Mouse (Mus musculus) activated CD4-positive, CD25-positive, alpha-beta regulatory T cell (primary cell): ENCODE measurements around the gene Thoc5. TPM values are rescaled to one million over a fixed set of nuclear protein-coding genes. Genes with fewer than 3 reads are reported as not detected.

ENCODE experiments used
- polyA plus RNA-seq, 2 experiments: library from polyadenylated mRNA; unstranded; fragments of 100-300 nt; shearing (Covaris generic); gene quantifications; one replicate each; pipeline ENCODE4 v1.2.1; 2017

The Thoc5 gene
- 10 to 100 TPM; 45.3 to 47.2 TPM for polyA plus RNA-seq

GRCm38 (mm10) chr11:4894848-4895816, at the start of gene Thoc5:
Thoc5 (plus strand) TSS chr11:4895320.

GRCm38 (mm10) chr11:4849258-4849943, 45.7 kb upstream of the Thoc5 start, which contains the start of gene Nf2:
Nf2 (minus strand) TSS chr11:4849536.

GRCm38 (mm10) chr11:4873755-4874475, 21.2 kb upstream of the Thoc5 start, which contains the start of gene Nipsnap1:
Nipsnap1 (plus strand) TSS chr11:4873951.

GRCm38 (mm10) chr11:4947813-4948174, 52.7 kb downstream of the Thoc5 start, which contains the start of gene Nefh:
Nefh (minus strand) TSS chr11:4948064.

Other genes starting within 250 kb of the Thoc5 start
- gene Uqcr10, start 191.0 kb upstream of the Thoc5 start, polyA plus RNA-seq, result 100 to 1,000 TPM; 409 to 519 TPM
- 100 to 1,000 TPM; 103 to 110 TPM for gene Zmat5, start 190.6 kb upstream of the Thoc5 start, polyA plus RNA-seq
- under 1 TPM; 0.14 to 0.17 TPM for gene Cabp7, start 148.5 kb upstream of the Thoc5 start, polyA plus RNA-seq
- gene Nf2, start 45.8 kb upstream of the Thoc5 start, polyA plus RNA-seq, result 10 to 100 TPM; 28.1 to 32.4 TPM
- 10 to 100 TPM; 40.2 to 45.9 TPM for gene Nipsnap1, start 21.4 kb upstream of the Thoc5 start, polyA plus RNA-seq
- gene Nefh, start 52.7 kb downstream of the Thoc5 start, polyA plus RNA-seq, result 1 to 10 TPM; 7.2 to 9.0 TPM
- gene Ap1b1, start 91.5 kb downstream of the Thoc5 start, polyA plus RNA-seq, result 100 to 1,000 TPM in 1 of 2 experiments, 10 to 100 TPM in 1; 99.1 to 105 TPM
- gene Rasl10a, start 162.8 kb downstream of the Thoc5 start, polyA plus RNA-seq, result 1 to 10 TPM in 1 of 2 experiments, not detected in 1; 1.1 TPM
- gene Gas2l1, start 170.0 kb downstream of the Thoc5 start, polyA plus RNA-seq, result 1 to 10 TPM; 5.8 to 8.8 TPM
- 1 to 10 TPM; 6.9 to 8.9 TPM for gene Rhbdd3, start 203.6 kb downstream of the Thoc5 start, polyA plus RNA-seq
- 100 to 1,000 TPM; 516 to 662 TPM for gene Ewsr1, start 203.9 kb downstream of the Thoc5 start, polyA plus RNA-seq